Mouse (Mus musculus) MN1 (cell line): ENCODE results near the gene Arhgef28.

Experiments
- DNase-seq: peaks from one replicate; pipeline ENCODE4 v3.0.0-alpha.2; 2016; ENCODE audit warnings: low spot score

The Arhgef28 gene

DNA sequence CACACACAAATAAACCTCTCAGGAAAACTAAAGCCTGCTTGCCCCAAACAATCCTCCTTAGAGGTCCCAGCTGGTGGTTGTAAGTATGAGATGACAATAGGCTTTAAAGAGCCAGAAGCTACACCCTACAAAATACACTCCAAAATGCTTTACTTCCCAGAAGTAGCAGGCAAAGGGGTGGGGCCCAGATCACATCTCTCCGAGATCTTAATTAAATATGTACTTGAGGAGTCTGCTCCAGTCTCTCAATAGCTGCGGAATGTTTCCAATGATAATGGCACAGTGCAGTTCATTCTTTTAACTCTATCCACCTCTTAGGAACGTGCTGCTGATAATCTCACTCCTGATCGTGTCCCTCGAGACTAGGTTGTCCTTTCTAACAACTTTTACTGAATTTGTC lies 240.2 kb downstream of the Arhgef28 start:
- DNase-seq, result no peak

DNA sequence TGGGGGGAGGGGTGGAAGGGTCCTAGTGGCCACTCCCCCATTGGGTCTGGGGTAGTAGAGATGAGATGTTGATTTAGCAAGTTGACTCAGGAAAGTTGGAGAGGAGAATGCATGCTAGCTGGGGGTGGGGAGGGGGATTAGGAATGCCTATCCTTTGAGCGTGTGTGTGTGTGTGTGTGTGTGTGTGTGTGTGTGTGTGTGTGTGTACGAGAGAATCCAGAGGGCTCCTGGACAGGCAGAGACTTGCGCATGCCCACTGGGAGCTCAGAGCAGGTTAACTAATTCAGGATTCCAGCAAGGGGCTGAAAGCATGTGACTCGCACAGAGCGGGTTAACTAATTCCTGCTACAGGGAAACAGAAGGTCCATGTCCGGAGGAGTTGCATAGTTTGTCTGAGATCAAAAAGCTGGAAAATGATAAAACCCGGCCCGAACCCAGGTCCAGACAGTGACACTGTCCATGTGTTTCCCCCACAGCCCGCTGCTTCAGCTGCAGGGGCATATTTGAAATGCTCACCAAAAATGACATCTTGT lies 241.3 kb downstream of the Arhgef28 start:
- DNase-seq, result no peak

DNA sequence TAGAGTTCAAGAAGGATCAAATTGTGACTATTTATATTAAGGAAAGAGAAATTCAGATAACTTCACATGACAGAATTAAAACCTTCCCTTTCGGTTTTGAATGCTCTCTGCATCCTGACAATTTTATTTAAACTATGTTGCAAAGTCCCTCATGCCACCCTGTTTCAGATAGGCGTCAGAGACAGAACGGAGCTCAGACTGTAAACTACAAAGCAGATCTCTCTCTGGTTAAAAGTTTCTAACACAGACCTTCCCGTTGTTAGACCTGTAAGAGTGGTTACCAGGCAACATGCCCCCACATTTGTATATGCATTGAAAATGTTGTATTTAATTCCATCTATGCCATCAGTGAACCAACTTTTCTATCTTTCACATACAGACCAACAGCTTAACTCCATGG lies 246.1 kb downstream of the Arhgef28 start:
- DNase-seq, result no peak

DNA sequence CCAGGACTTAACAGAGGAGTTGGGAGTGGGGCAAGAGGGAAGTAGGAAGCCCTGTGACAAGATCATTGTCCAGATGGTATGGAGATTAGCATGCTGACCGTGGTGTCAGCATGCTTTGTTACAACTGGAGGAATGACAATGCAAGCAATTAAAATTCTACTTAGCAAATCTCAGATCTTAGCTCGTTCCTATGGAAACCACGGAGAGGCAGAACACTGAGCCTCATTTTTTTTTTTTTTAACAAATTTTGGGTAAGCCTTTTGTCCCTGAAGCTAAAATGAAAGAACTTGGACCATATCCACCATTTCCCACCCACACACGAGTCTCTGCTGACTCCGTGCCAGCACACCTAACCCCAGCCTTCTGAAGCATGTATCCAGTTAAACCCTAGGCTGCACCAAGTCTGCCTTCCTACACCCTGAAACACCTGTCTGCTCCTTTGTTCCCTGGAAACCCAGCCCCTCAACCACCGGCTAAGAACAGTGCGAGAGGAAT lies 246.8 kb downstream of the Arhgef28 start:
- DNase-seq, result no peak

DNA sequence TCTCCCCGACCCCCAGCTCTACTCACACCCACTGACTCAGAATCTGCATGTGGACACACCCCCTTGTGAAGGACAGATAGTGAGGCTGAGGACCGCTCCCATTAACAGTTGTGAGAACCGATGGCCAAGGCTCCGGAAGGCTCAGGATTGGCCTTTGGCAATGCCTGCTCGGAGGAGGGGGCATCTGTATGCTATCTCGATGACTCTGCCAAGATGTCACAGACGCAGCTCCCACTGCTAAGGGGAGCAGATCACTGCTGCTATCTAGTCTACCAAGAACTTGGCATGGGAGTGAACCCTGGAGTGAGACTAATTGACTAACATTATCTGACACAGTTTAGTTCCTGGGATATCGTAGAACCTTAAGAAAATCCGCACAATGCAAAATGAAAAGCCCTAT lies 250.5 kb downstream of the Arhgef28 start:
- DNase-seq, result no peak

DNA sequence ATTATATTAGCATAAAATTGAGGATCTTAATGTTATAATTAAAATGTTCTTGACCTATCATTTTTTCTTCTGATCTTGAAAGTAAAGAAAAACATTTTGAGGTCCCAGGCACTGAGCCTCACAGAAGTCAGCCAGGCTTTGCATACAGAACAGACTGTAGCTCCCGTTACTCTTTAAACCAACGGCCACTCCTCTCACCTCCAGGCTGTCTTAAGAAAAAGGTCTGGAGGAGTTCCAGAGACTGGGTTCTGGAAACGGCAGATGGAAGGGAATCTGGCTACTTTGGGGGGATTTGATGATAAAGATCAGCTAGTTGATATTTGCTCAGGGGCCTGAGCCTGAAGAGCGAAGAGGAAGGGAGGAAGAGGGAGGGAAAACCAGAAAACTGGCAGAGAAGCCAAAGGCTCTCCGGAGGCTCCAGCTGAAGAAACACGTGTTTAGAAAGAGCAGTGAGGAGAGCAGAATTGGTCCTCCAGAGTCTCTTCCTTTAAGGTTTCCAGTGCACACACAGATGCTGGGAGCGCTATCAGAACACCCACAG lies 251.2 kb downstream of the Arhgef28 start:
- DNase-seq, result peak; percentile 62

DNA sequence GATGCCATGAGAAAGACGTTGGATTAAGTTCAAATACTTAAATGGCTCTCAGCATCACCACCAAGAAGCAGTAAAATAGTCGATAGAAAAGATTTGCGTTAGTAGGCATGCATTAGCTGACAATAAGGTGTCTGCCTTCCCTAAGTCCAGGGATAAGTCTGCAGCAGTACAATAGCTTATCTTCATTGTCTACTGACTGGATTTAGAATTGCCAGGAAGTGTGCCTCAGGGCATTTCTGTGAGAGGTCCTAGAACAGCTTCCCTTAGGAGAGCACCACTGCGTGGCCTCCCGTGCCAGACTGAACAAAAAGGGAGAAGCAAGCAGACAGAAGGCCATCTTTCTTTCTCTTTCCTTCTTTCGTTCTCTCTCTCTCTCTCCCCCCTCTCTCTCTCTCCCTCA lies 252.2 kb downstream of the Arhgef28 start:
- DNase-seq, result no peak

DNA sequence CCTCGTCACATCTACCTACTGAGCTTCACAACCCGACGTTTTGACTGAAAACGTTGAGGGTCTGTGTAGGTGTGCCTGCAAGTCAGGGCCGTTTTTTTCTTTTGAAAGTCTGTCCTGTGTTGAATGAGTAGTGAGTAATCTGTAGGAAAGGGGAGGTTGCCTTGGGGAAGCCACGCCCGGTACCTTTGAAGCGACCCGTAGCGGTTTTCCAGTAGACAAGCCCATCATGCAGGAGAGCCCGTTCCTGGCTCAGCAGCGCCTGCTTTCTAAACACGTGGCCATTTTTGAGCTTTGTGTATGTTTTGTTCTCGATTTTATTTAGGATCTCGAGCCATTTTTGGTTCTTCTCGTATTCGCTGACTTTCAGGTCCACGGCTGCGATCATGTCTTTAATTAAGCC lies 252.7 kb downstream of the Arhgef28 start:
- no peak for DNase-seq

DNA sequence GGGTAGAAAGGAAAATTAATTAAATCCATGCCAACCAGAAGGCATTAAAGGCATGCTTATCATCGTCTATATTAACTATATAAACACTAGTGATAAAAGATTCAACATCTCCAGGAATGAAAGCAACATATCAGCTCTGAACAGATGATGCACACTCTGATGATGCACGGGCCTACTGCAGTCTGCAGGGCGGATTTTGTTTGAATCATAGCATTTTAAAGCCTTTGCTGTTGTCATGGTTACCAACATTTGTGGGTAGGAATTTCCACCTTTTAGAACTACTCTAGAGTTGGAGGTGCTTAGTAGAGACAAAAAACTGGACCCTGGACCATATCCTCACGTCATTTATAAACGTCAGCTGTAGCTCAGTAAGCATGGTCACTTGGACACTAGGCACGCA lies 257.4 kb downstream of the Arhgef28 start:
- no peak for DNase-seq

DNA sequence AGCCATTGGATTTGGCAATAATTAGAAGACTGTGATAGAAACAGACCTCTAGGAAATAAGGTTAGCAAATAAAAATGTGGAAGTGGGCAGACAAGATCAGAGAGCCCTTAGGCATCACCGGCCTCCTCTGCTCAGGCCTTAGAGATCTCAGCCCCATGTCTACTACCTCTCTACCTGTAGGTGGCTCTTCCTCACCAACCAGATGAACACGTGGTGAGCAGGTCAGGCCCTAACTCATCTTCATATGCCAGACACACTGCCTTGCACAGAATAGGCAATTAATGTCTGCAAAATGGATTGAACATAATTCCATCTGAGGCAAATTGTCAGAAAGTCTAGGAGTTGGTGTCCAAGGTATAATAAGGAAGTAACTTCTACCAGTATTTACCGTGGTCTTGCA lies 258.6 kb downstream of the Arhgef28 start:
- DNase-seq, result no peak

DNA sequence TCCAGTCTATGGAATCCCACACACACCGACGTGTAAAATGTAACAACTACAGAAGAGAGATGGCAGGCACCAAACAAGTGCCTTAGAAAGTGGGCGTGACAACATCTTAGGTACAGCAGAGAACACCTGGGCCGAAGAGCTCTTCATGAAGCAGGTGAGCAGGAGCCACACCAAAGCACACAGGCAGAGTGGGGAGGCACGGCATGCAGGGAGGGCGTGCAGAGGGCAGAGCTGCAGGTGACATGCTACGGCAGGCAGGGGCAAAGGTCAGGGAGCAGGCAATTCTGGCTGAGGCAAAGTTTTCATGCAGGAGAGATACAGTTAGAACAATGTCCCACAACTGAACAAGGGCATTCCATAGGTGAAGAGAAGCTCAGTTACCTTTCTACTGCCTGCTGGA lies 259.8 kb downstream of the Arhgef28 start:
- no peak for DNase-seq

DNA sequence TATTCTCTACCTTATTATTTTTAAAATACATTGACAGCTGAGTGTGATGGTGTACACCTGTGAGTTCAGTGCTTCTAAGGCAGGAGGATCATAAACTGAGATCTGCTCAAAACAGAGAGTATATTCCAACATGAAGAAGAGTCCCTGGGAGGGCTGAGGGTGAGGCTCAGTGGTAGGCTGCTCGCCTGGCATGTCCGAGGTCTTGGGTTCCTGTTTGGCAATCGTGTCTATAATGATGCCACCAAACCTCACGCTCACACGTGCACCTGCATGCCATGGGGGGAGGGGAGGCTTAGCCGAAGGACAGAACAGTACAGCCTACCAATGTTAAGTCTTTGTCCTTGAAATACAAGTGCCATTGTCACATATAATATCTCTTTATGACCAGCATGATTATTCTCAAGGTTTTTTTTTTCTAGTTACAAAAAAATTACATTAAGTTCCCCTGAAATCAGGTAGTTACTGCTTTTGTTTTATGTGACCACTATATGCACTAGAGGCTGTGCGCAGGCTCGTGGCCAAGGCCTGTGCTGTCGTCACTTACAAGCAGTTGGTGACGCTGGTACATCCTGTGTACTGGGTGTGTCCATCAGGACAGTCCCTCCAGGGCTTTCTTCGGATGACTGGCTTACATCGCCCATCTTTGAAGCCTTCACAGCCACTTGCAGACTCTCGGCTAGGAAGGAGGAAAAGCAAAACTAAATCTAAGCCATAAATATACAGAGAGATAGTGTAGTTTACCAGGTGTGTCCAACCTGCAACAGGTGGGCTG lies 264.1 kb downstream of the Arhgef28 start:
- no peak for DNase-seq

DNA sequence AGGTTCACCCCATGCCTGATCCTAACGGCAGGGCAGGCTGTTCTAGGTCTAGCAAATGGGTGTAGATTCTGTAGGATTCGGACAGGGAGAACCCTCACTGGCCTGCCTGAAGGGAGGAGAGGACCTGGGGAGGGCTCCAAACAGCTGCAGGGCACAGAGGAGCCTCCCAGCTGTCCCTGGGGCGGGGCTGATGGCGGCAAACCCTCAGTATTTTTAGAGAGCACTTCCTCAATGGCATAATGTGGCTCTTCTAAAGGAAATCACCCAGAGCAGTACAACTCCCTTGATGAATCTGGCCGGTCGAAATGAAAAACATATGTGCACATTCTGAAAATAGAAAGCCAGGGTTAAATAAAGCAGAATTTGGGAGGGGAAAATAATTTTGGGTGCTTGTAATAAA lies 265.1 kb downstream of the Arhgef28 start:
- DNase-seq, result no peak

DNA sequence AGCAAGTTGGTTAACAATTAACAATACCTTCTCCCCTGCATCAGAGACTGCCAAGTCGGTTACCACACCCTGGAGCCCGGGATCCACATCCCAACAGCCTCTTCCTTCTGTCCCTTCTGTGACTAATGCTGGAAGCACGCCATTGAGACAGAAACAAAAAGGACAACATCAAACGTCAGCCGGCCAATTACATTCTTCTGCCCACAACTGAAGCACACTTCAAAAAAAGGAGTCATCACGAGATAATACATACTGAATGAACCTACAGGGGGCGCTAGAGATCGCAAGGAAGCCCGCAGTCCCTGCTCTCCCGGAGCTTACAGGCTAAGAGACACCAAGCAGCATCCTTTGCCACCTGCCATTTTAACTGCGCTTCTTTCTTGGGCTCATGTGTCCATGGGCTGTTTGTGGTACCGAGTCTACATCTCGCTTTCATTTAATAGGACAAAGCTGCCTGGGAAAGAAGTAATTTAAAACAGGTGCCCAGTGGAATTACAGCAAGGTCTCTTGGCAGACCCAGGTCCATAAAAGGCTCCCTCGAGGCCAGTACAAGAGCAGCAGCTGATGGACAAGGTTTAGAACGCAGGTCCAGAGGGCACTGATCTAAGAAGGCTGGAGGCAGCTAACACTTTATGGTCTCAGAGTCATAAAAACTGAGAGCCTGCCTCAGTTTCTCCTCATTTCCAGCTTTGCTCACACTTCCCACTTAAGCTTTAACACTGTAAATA lies 266.6 kb downstream of the Arhgef28 start:
- peak; percentile 40 for DNase-seq

DNA sequence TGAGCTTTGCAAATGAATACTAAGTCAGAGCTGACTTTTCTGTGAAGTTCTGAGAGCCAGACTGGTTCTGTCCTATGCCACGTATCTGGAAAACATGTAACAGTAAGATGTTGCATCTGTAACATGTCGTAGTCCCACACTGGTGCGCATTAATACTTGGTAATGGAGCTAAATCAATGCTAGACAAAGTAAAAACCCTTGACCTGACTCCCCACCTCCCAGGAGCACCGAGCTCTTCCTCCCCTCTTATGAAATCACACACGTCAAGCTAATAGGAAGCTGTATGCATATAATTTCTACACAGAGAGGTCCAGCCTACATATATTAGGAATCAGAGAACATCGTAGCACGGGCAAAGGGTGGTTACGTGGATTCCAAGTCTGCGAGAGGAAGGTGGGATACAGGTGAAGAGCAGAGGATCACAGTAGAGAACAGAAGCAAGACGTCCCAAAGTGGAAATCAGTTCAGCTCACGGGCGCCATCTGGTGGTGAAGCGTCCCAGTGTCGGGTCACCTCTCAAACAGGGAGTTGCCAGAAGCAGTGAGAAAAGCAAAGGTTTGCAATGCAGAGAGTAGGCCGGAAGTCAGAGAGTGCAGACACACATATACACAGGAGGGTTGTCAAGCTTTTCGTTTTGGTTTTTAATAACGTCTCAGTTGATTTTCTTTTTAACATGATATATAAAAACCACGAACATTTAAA lies 267.5 kb downstream of the Arhgef28 start:
- peak; percentile 90 for DNase-seq

DNA sequence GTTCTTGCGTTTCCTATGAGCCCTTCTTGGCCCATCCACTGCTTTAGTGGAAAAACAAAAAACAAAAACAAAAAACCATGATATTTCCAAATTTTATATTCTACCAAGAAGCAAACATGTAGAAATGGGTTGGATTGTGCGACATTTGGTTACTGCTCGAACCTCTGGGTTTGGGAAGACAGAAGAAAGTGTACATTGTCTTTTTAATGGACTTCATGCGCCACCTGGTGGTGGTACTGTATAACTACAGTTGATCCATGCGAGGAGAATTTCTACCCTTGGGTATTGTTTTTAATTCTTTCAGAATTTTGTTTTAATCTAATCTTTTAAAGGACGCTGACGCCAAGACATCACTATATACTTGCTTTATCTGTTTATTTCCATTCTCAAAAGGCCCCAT lies 268.3 kb downstream of the Arhgef28 start:
- peak; percentile 75 for DNase-seq

DNA sequence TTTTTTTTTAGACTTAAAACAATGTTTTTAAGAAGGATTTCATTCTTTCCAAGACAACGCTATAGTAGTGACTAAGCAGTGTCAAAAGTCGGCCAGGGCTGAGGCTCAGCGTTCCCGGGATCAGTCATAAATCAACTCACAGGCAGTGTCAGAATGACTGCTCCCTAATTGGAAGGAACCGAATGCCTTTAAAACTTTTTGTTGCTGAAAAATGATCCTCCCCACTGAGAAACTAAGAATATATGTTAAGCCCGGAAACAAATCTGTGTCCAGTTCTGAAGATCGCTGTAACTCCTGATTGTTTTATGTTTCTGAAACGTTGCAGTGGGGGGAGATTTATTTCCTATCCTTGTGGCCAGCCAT lies 278.1 kb downstream of the Arhgef28 start:
- no peak for DNase-seq

DNA sequence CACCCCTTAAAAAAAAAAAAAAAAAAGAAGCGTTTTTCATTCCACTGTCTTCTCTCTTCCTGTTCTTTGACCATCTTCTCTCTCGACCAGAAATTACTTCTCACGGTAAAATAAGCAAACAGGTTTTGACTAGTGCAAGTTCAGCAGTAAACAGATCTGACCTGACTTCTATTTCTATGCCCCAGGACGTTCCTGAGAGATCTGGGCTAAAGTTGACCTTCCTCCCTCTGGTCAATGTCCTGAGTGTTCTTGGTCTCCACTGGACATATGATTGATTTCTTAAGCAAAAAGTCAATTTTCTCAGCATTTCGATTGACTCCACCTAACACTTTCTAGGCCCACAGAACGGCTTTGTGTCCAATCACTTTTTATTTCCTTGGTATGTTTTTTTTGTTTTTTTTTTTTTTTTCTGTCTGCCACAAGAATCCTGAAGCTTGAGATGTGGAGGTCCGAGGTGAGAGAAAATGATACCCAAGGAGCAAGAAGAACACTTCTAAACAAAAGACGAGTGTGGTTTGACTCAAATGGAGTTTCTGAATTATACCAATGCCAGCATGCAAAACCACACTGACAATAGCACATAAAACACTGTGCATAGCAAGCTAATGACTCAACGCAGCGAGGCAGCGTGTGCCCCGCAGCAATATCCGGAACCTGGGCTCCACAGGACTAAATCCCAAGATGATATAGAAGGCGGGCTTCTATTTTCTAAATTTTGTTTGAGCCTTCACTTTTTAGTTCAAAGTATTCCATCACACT lies 278.7 kb downstream of the Arhgef28 start:
- peak; percentile 24 for DNase-seq

DNA sequence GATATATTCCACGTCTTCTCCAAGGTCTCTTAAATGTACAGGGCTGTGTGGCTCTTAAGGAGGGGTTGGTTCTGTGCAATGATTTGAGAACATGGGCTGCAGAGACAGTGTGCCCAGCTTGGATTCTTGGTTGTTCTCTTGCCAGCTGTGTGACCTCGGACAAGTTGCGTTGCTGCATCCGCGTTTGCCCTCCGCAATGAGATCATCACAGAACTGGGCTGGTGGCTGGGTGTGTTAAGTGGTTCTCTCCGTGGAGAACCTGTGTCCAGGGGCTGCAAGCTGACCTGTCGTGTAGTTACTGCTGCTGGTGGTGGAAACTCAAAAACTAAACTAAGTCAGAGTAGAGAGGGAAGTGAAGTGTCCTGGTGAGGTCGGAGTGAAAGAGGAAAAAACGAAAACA lies 279.9 kb downstream of the Arhgef28 start:
- DNase-seq, result no peak

DNA sequence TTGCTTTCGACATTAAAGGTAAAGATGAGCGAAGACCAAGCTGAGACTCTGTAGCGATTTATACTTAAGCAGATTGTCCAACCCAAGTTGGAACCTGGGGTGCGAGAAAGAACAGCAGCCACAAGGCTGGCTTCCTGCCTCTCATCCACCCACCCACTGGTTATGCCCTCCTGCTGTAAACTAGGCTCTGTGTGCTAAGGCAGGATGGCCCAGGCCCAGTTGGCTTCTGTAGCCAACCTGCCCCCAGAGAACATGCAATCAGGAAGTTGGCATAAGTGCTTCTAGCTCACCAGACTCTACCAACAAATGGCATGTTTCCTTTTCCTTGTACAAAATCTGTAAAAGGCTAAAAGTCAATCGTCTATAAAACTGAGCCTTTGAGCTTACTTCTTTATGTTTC lies 283.2 kb downstream of the Arhgef28 start:
- DNase-seq, result no peak

DNA sequence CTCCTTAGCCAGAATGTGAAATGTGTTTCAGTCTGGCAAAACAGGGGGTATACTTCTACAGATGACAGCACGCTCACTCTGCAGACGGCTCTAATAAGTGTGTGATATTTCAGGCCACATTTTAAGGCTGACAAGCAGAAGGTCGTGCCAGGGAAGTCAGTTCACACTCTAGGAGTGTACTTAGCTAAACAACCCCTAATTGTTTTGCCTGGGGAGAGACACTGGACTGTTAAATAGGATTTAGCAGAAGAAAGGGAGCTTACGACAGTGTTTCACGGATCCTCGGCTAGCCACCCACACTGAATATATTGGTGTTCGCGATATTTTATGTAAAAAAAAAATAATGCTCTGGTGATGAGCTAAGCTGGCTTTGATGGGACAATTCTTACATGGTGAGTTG lies 286.6 kb downstream of the Arhgef28 start:
- DNase-seq, result no peak
